Mouse (Mus musculus) forebrain, embryonic 11.5 days (tissue): ENCODE results near the gene Neurog2. TPM values are rescaled to one million over a fixed set of nuclear protein-coding genes. Genes with fewer than 3 reads are reported as not detected.
A peak's percentile ranks its signal among the peaks of the same experiment; 100 is the strongest.

ENCODE experiments used
- ATAC-seq: fragments of 200-750 bp; cut with Nextera tagmentation; replicated peaks from 2 replicates; pipeline ENCODE4 v1.8.0; 2017; ENCODE audit warnings: moderate TSS enrichment; ENCODE audit not compliant: low FRiP score
- DNase-seq: peaks from one replicate; pipeline ENCODE4 v3.0.0-alpha.2; 2017; ENCODE audit warnings: low spot score
- H3K27ac ChIP-seq: fragments of 300-500 bp; sonication (generic); 2 replicates; pipeline ENCODE4 v1.5.1; 2014; ENCODE audit warnings: low read depth, low read length
- H3K27me3 ChIP-seq: fragments of 300-500 bp; sonication (generic); 2 replicates; pipeline ENCODE4 v1.6.1; 2014; ENCODE audit warnings: mild to moderate bottlenecking, low read length, mixed read lengths; ENCODE audit not compliant: control insufficient read depth, insufficient read depth
- H3K36me3 ChIP-seq: fragments of 300-500 bp; sonication (generic); 2 replicates; pipeline ENCODE4 v1.6.1; 2014; ENCODE audit warnings: mild to moderate bottlenecking, low read length, moderate library complexity, mixed read lengths; ENCODE audit not compliant: control insufficient read depth, insufficient read depth
- H3K4me1 ChIP-seq: fragments of 300-500 bp; sonication (generic); replicated peaks from 2 replicates; pipeline ENCODE4 v1.6.1; 2014; ENCODE audit warnings: low read length, mixed read lengths; ENCODE audit not compliant: control insufficient read depth, insufficient read depth
- H3K4me2 ChIP-seq: fragments of 300-500 bp; sonication (generic); 2 replicates; pipeline ENCODE4 v1.6.1; 2014; ENCODE audit warnings: low read depth, mild to moderate bottlenecking, low read length, moderate library complexity, mixed read lengths; ENCODE audit not compliant: severe bottlenecking
- H3K4me3 ChIP-seq: fragments of 300-500 bp; sonication (generic); 2 replicates; pipeline ENCODE4 v1.5.1; 2014; ENCODE audit warnings: low read depth, low read length
- H3K9ac ChIP-seq: fragments of 300-500 bp; sonication (generic); 2 replicates; pipeline ENCODE4 v1.6.1; 2014; ENCODE audit warnings: low read length
- H3K9me3 ChIP-seq: fragments of 300-500 bp; sonication (generic); 2 replicates; pipeline ENCODE4 v1.6.1; 2016; ENCODE audit warnings: low read length, mixed read lengths; ENCODE audit not compliant: control insufficient read depth
- WGBS: fragments of 180-500 bp; shearing (Covaris S2); extraction: QIAGEN DNeasy Blood & Tissue Kit; methylation state at CpG from one replicate; pipeline ENCODE4 v1.1.7; 2014; 5-methylcytosine and 5-hydroxymethylcytosine counted together
- polyA plus RNA-seq: library from polyadenylated mRNA; unstranded; fragments of >200 nt; fragmentation: Nextera tagmentation; extraction: Ambion mirVana; gene quantifications from 2 replicates; pipeline ENCODE4 v1.2.1, GENCODE M21; 2014

The Neurog2 gene
- polyA plus RNA-seq, 1 experiment from 2014 or later, result 94.4 TPM

DNA sequence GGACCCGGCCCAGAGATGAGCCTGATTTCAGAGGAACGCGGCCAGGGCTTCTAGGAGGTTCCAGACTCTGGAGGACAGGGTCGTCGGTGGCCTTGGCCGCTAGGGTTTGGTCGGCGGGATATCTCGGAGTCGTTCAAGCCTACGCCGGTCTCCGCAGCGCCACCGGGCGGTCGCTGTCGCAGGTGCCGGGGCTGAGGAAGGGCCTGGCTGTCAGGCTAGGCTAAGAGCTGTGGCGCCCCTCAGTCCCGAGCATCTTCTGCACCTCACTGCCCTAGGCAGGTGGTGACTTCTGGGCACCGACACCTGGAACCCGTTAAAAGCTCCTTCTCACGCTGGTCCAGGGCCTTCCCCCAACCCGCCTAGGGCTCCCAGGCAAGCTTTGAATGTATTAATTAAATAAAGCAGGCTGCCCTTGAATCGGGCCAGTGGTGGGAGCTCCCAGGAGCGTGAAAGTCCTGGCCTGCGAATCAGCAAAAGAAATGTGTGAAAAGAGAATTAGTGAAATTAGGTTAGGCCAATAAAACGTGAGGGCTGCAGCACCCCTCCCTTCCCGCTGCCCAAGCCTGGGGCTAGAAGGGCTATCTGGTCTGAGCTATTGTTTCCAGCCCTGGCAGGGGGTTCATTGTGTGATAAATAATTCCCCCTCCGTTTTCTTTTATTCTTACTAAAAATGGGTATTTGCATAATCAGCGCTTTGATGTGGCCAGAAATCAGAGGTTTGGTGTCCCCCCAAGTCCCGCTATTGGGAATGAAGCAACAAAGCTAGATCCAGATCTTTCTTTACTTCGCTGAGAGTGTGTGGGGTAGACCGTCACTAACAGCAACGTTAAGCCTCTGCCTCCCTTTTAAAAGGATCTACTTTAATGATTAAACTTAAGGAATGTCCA lies 7.2 kb downstream of the Neurog2 start:
- under 1% methylated on average over 36 of the region's 36 CpGs for WGBS
- H3K27ac ChIP-seq, result peak overlapping the region; percentile 78
- H3K4me1 ChIP-seq, result peaks cover 17% of the 10 kb centered on the region
- H3K36me3 ChIP-seq, result no peaks in the 10 kb centered on the region
- H3K9me3 ChIP-seq, result no peaks in the 10 kb centered on the region
- DNase-seq, result peak; percentile 94
- ATAC-seq, result peak; percentile 85
- H3K4me2 ChIP-seq, result peak overlapping the region; percentile 38; the same call in 1 of the 2 replicates
- no peak overlapping the region for H3K4me3 ChIP-seq
- H3K27me3 ChIP-seq, result peaks cover 54% of the 10 kb centered on the region
- H3K9ac ChIP-seq, result 0 out of 2 replicates have a peak overlapping the region, but pooled peaks have one; percentile 12

DNA sequence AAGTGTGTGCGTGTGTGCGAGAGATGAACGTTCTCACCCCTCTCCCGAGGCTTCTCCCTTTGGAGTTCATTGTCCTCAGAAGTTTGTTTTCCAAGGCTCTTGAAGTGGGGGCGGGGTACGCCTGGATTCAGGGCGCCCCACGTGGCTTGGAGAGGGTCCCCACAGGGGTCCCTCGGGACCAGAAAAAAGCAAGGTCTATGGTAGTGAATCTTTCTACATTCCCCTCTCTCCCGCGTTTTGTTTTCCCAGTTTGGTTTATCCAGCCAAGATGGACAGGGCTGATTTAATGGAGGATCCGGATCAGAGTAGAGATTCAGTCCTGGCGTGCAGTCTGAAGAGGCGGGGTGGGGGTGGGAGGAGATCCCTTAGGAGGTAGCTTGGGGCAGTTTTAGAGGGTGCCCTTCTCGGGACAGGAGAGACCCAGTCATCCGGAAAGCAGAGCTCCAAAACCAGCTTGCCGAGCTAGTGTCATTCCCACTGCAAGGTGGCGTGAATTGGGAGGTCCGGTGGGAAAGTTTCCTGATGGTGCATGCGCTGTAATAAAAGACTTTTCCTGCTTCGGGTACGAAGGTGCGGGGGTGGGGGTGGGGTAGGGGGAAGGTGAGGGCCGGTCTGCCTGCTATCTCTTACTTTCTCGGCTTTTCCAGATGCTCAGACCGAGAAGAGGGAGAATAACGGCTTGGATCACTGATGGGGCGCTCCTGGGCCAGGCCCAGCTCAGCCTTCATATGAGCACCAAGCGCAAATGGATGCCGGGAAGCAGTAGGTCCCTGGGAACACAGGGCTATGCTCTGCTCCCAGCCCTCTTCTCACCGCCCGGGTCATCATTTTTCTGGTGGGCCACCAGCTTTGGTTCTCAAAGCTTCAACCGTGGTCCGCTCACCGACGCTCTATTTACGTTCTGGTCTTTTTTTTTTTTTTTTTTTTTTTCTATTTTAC lies 8.1 kb downstream of the Neurog2 start:
- Histone ChIP-seq H3K27me3 (peaks cover 54% of the 10 kb centered on the region), H3K36me3 (no peaks in the 10 kb centered on the region), H3K9me3 (no peaks in the 10 kb centered on the region), H3K4me1 (peaks cover 19% of the 10 kb centered on the region), H3K9ac (peak overlapping the region; percentile 9; the same call in 1 of the 2 replicates), H3K4me2 (peak overlapping the region; percentile 38), H3K4me3 (peak overlapping the region; percentile 9; the same call in 1 of the 2 replicates), H3K27ac (peak overlapping the region; percentile 13)
- DNase-seq (peak; percentile 70), ATAC-seq (peak; percentile 50)
- 5% methylated on average over 37 of the region's 37 CpGs for WGBS

DNA sequence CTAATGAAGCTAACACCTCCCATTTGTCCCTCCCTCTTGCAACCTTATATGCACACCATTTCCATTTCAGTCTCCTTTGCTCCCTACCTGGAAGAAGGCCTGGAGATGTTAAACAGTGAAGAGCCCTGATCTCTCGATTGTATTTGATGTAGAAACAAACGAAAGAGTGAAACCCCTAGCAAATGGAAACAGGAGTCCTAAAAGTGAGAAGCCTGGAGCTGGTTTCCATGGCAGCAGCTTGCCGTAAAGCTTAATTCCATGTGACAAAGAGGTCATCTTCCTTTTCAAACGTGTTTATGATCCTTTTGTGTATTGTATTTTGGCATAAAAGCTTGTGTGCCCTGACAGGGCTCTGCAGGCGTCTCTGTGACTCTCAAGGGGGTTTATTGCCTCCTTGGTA lies 9.3 kb downstream of the Neurog2 start:
- peaks cover 19% of the 10 kb centered on the region for H3K4me1 ChIP-seq
- no peaks in the 10 kb centered on the region for H3K36me3 ChIP-seq
- H3K27ac ChIP-seq, result no peak overlapping the region
- H3K27me3 ChIP-seq, result peaks cover 54% of the 10 kb centered on the region
- WGBS, result 2% methylated on average over 5 of the region's 5 CpGs
- ATAC-seq, result no peak
- peak; percentile 51 for DNase-seq
- H3K4me3 ChIP-seq, result no peak overlapping the region
- H3K9ac ChIP-seq, result no peak overlapping the region
- H3K4me2 ChIP-seq, result no peak overlapping the region
- H3K9me3 ChIP-seq, result no peaks in the 10 kb centered on the region

DNA sequence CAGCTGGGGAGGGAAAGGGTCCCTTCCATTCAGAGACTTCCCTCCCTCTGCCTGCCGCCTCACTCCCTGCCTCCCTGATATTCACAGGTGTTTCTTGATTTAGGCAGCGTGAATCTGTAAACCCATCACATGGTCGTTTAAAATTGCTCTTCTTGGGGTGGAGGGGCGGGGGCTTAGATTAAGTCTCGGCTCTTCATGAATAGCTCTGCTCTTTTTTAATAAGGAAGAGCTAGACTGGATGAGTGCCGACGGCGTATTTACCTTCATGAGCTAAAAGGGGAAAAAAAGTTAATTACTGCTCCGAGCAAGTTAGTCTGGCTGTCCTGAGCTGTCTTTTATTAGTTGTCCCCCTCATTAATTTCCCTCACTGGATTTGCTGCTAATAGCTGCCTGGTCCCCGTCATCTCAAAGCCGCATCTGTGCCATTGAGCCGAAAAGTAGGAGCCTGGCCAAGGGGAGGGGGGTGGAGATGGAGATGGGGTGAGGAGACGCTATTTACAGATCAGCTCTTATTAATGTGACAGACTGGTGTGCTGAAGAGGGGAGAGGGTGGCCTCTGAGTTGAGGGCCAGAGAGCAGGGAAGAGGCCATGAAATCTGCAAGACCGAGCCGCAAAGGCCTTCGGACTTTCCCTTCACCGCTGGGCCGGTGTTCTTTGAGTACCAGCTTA lies 13.4 kb downstream of the Neurog2 start:
- Histone ChIP-seq H3K9me3 (no peaks in the 10 kb centered on the region), H3K9ac (no peak overlapping the region), H3K36me3 (no peaks in the 10 kb centered on the region), H3K4me3 (no peak overlapping the region), H3K4me2 (no peak overlapping the region), H3K27ac (peak overlapping the region; percentile 39; the same call in 1 of the 2 replicates), H3K27me3 (peaks cover 31% of the 10 kb centered on the region), H3K4me1 (peaks cover 6% of the 10 kb centered on the region; the same call in 1 of the 2 replicates)
- DNase-seq (peak; percentile 86), ATAC-seq (peak; percentile 88)
- 20% methylated on average over 18 of the region's 18 CpGs for WGBS

DNA sequence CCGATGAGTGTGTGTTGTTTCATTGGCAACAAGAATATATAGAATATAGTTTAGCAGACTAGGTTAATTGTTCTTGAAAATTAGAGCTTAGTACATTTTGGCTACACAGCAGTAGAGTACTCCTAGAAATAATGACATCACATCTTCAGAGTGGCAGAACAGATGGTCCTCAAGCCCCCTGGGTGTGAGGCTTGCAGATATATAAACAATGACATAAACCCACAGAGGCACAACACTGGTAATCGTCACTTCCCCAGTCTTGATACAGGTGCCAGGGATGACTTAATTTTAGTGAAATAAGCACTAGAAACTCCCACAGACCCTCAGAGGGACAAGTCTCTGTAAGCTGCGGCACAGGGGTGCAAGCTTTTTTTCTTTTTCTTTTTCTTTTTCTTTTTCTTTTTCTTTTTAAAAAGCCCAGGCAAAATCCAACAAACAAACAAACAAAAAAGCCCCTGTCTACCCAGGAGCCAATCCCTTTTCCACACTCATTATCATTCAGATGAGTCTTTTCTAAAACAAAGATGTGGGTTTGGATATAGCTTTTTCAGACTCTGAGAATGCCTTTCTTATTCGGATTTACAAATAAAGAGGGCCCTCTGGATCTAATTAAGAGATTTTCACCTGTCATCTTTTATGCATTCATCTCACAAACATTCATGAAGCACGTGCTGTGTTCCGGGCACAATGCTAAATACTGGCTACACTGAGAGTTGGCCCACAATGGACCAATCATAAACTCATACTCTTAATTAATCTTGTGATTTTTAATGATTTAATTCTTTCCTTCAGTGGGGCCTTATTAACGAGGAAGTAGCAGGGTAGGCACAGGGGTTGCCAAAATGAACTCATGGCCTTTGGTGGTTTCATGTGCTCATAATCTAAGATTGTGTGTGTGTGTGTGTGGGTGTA lies 19.1 kb downstream of the Neurog2 start:
- Histone ChIP-seq H3K4me1 (no peaks in the 10 kb centered on the region), H3K9ac (no peak overlapping the region), H3K27ac (no peak overlapping the region), H3K4me2 (no peak overlapping the region), H3K27me3 (no peaks in the 10 kb centered on the region), H3K9me3 (no peaks in the 10 kb centered on the region), H3K4me3 (no peak overlapping the region), H3K36me3 (no peaks in the 10 kb centered on the region)
- ATAC-seq (peak; percentile 80), DNase-seq (peak; percentile 54)
- WGBS, result 29% methylated on average over 7 of the region's 7 CpGs

DNA sequence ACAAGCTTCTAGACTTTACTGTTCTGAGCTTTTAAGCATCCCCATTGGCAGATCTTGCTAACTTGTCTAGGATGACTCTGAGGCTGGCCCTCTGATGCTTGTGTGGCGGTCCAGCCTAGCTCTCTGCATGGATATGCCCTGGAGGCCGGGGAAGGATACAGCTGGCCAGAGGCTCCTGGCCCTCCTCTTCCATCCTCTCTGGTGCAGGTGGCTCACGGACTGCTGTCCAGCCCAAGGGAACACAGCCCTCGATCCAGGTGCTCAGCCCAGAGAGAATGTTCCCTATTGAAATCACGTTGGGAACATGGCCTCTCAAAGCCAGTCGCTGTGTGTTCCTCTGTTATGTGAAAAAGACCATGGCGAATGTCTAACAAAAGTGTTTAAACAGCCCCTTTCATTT lies 27.8 kb downstream of the Neurog2 start:
- Histone ChIP-seq H3K36me3 (no peaks in the 10 kb centered on the region), H3K4me2 (no peak overlapping the region), H3K27ac (no peak overlapping the region), H3K4me1 (peaks cover 7% of the 10 kb centered on the region; the same call in 1 of the 2 replicates), H3K9ac (no peak overlapping the region), H3K9me3 (no peaks in the 10 kb centered on the region), H3K4me3 (no peak overlapping the region), H3K27me3 (peaks cover 2% of the 10 kb centered on the region; the same call in 1 of the 2 replicates)
- DNase-seq, result no peak
- 65% methylated on average over 7 of the region's 7 CpGs for WGBS
- no peak for ATAC-seq

DNA sequence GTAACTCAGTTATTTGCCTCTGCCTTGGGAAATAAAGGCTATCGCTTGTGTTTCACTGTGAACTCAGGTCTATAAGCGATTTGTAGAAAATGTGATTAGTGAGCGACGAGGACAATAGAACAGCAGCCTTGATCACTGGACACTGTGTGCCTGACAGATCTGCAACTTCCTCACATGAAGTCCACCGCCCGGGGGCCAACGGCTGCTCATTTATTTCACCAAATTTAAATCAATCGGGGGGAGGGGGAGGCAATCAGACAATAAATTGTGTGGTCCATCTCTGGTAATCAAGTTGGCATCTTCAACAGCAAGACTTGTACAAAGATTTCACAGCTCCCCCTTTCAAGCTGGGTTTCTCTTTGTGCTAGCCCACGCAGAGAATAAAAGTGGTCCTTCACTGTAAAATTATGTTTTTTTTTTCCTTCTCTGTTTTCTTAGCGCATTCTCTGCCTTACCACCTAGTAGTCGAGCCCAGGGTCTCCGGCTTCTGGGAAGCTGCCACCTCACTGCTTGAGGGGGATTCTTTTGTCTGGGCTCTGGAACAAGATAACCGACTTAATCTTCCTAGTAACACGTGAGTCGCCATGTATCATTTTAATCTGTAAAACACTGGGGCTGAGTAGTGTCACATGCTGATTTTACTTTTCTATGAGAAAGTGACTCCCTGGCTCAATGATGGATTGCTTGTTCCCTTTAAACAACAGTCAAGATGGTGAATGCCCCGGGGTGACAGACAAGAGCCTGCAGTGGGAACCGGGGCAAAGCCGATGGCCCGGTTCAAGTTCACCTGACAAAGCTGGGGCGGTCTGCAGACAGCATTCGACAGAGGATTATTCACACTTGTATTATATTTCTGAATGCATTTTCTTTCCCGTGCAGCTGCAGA lies 29.0 kb downstream of the Neurog2 start:
- DNase-seq (no peak), ATAC-seq (peak; percentile 53)
- H3K4me3 ChIP-seq, result no peak overlapping the region
- peak overlapping the region; percentile 23; the same call in 1 of the 2 replicates for H3K9ac ChIP-seq
- H3K9me3 ChIP-seq, result no peaks in the 10 kb centered on the region
- 0 out of 2 replicates have a peak overlapping the region, but pooled peaks have one; percentile 18 for H3K4me2 ChIP-seq
- H3K4me1 ChIP-seq, result peaks cover 7% of the 10 kb centered on the region; the same call in 1 of the 2 replicates
- H3K27ac ChIP-seq, result no peak overlapping the region
- no peaks in the 10 kb centered on the region for H3K36me3 ChIP-seq
- WGBS, result 34% methylated on average over 22 of the region's 22 CpGs
- peaks cover 2% of the 10 kb centered on the region; the same call in 1 of the 2 replicates for H3K27me3 ChIP-seq
